Mouse (Mus musculus) neural tube, embryonic 11.5 days (tissue): ENCODE data around the gene Mipep. TPM values are rescaled to one million over a fixed set of nuclear protein-coding genes. Genes with fewer than 3 reads are reported as not detected.

Experiments
- ATAC-seq: fragments of 200-750 bp; cut with Nextera tagmentation; 2 replicates; pipeline ENCODE4 v1.8.0; 2017; ENCODE audit warnings: moderate number of reproducible peaks, mild to moderate bottlenecking, moderate TSS enrichment, moderate library complexity; ENCODE audit not compliant: insufficient read depth, low FRiP score, low TSS enrichment
- DNase-seq: peaks from one replicate; pipeline ENCODE4 v3.0.0-alpha.2; 2015; ENCODE audit warnings: low spot score
- H3K27ac ChIP-seq: fragments of 300-500 bp; sonication (generic); 2 replicates; pipeline ENCODE4 v1.5.1; 2014; ENCODE audit warnings: low read depth, mild to moderate bottlenecking, low read length
- H3K27me3 ChIP-seq: fragments of 300-500 bp; sonication (generic); 2 replicates; pipeline ENCODE4 v1.6.1; 2014; ENCODE audit warnings: mild to moderate bottlenecking, low read length, mixed read lengths; ENCODE audit not compliant: control insufficient read depth, insufficient read depth
- H3K36me3 ChIP-seq: fragments of 300-500 bp; sonication (generic); 2 replicates; pipeline ENCODE4 v1.6.1; 2014; ENCODE audit warnings: mild to moderate bottlenecking, low read length, moderate library complexity, mixed read lengths; ENCODE audit not compliant: control insufficient read depth, insufficient read depth
- H3K4me1 ChIP-seq: fragments of 300-500 bp; sonication (generic); 2 replicates; pipeline ENCODE4 v1.6.1; 2014; ENCODE audit warnings: low read length, mixed read lengths; ENCODE audit not compliant: control insufficient read depth, insufficient read depth
- H3K4me2 ChIP-seq: fragments of 300-500 bp; sonication (generic); 2 replicates; pipeline ENCODE4 v1.6.1; 2014; ENCODE audit warnings: low read depth, mild to moderate bottlenecking, moderate library complexity
- H3K4me3 ChIP-seq: fragments of 300-500 bp; sonication (generic); 2 replicates; pipeline ENCODE4 v1.5.1; 2014; ENCODE audit warnings: low read depth, low read length
- H3K9ac ChIP-seq: fragments of 300-500 bp; sonication (generic); 2 replicates; pipeline ENCODE4 v1.6.1; 2014; ENCODE audit warnings: mild to moderate bottlenecking, low read length
- H3K9me3 ChIP-seq: fragments of 300-500 bp; sonication (generic); 2 replicates; pipeline ENCODE4 v1.6.1; 2016; ENCODE audit warnings: low read length; ENCODE audit not compliant: control insufficient read depth
- WGBS: fragments of 180-500 bp; shearing (Covaris S2); extraction: QIAGEN DNeasy Blood & Tissue Kit; methylation state at CpG from one replicate; pipeline ENCODE4 v1.1.7; 2014; 5-methylcytosine and 5-hydroxymethylcytosine counted together
- polyA plus RNA-seq: library from polyadenylated mRNA; unstranded; fragments of >200 nt; fragmentation: Nextera tagmentation; extraction: Ambion mirVana; gene quantifications from 2 replicates; pipeline ENCODE4 v1.2.1, GENCODE M21; 2014

Gene Mipep
- polyA plus RNA-seq, 1 experiment from 2014 or later, result 25.9 TPM

DNA sequence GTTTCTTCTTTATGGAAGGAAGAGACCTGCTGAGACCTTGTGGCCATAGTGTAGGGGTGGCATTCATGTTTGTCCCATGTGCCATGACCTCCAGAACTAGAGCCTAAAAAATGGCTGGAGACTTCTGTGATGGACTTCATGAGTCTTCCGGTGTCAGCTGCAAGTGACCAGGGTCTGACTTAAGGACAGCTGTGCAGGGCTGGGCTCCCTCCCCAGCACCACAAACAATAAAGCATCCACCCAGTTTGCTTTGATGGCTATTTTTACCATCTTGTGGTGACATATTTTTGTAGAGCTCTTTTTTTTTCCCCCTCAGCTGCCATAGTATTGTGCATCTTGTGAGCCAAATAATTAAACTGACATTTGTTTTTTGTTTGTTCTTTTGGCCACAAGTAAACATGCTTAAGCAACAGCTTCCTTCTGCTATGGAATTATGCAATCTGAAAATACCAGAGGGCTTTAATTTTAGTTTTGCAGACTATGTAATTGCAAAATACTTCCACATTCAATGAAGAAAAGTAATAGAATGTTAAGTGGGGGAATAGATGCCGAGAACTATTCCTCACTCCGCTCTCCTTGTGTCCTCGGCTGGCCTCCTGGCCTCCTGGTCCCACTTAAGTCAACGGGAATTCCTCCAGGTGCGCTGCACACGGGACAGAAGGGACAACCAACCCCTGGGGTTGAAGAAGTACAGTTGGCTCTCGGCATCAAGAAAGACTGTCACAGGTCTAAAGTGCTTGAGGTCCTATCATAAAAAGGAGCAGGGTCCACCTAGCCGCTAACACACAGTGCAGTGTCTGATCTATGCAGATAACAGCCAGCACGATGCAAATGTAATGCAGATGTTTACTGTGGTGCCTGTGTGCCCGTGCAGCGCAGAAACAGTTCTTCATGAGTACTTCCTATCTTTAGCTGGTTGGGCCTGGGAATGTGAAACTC is 126.4 kb downstream of the Mipep start:
- no peak overlapping the region for H3K4me2 ChIP-seq
- no peaks in the 10 kb centered on the region for H3K36me3 ChIP-seq
- H3K27ac ChIP-seq, result no peak overlapping the region
- H3K9ac ChIP-seq, result no peak overlapping the region
- ATAC-seq (no peak), DNase-seq (no peak)
- H3K4me1 ChIP-seq, result peaks cover 7% of the 10 kb centered on the region; the same call in 1 of the 2 replicates
- no peak overlapping the region for H3K4me3 ChIP-seq
- H3K27me3 ChIP-seq, result no peaks in the 10 kb centered on the region
- H3K9me3 ChIP-seq, result no peaks in the 10 kb centered on the region
- 93% methylated on average over 12 of the region's 12 CpGs for WGBS

DNA sequence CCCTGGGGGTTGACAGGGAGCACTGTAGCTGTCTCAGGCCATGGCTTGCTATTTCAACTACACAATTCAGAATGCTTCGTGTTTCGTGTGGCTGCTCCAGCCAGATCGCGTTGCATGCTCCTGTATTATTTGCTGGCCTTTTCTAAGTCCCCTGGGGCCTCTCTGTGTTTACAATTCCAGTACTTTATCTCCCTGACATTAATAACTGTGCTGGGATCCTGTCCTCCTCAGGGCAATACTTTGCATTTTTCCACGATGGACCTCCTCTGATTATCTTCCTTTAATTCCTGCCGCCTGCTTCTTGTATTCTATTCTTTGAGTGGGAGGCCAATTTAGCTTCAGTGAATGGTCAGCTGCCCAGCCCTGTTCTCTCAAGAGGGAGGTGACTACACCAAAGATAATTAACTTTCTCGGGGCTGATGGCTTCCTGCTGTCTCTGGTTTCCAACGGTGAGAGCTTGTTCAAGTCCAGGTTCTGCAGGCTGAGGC is 128.7 kb downstream of the Mipep start:
- Histone ChIP-seq H3K4me3 (no peak overlapping the region), H3K27ac (no peak overlapping the region), H3K4me2 (no peak overlapping the region), H3K9me3 (no peaks in the 10 kb centered on the region), H3K9ac (no peak overlapping the region), H3K4me1 (peaks cover 7% of the 10 kb centered on the region; the same call in 1 of the 2 replicates), H3K27me3 (no peaks in the 10 kb centered on the region), H3K36me3 (no peaks in the 10 kb centered on the region)
- 28% methylated on average over 8 of the region's 8 CpGs for WGBS
- ATAC-seq (no peak), DNase-seq (no peak)

DNA sequence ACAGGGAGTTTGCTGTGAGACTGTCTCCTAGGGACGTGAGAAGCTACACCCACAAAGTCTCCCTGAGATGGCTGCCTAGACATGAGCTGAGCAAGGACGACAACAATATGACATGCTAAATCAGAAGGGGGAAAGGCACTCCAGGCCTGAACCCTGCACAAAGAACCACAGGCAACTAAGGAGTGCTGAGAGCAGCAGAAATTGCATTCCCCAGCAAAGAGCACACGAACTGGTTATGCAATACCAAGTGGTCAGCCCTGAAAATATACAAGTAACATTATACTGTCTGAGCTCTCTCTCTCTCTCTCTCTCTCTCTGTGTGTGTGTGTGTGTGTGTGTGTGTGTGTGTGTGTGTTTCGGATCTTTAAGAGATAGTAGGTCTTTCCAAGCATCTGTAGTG is 132.3 kb downstream of the Mipep start:
- Histone ChIP-seq H3K4me1 (peaks cover 7% of the 10 kb centered on the region; the same call in 1 of the 2 replicates), H3K27me3 (no peaks in the 10 kb centered on the region), H3K36me3 (no peaks in the 10 kb centered on the region), H3K4me2 (no peak overlapping the region), H3K4me3 (no peak overlapping the region), H3K27ac (no peak overlapping the region), H3K9ac (no peak overlapping the region), H3K9me3 (no peaks in the 10 kb centered on the region)
- ATAC-seq (no peak), DNase-seq (no peak)
- 75% methylated on average over 4 of the region's 4 CpGs for WGBS

DNA sequence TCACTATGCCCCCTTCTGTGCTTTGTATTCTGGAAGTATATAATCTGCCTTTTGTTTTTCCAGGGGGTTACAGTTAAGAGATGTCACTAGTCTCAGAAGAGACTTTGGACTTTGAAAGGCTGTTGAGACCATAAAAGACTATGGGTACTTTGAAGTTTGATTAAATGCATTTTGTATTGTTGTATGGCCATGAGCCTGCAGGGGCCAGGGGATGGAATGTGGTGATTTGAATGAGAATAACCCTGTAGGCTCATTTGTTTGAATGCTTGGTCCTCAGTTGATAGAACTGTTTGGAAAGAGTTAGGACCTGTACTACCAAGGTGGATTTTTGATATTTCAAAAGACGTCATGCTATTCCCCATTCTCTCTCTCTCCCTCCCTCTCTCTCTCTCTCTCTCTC is 141.6 kb downstream of the Mipep start:
- Histone ChIP-seq H3K4me2 (no peak overlapping the region), H3K27ac (no peak overlapping the region), H3K9ac (no peak overlapping the region), H3K4me3 (no peak overlapping the region), H3K27me3 (no peaks in the 10 kb centered on the region), H3K9me3 (no peaks in the 10 kb centered on the region), H3K36me3 (no peaks in the 10 kb centered on the region), H3K4me1 (peaks cover 4% of the 10 kb centered on the region; the same call in 1 of the 2 replicates)
- ATAC-seq, result no peak
- DNase-seq, result no peak
- WGBS, result 47% methylated on average over 1 of the region's 1 CpGs

DNA sequence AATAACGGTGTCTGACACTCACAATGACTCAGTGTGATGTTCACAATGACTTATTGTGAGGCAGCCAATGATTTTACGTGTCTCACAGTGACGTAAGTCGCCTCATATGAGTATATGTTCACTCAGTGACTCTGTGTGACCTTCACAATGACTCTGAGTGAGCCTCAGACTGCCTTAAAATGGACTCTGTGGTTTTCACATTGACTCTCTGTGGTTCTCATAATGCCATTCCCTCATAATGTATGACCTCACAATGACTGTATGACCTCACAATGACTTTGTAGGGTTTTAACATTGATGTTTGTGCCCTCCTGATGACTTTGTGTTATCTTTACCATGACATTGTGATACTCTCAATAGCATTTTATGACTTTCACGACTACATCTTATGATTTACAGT is 151.3 kb downstream of the Mipep start:
- ATAC-seq (no peak), DNase-seq (no peak)
- 82% methylated on average over 5 of the region's 5 CpGs for WGBS
- no peaks in the 10 kb centered on the region for H3K36me3 ChIP-seq
- no peak overlapping the region for H3K27ac ChIP-seq
- no peaks in the 10 kb centered on the region for H3K27me3 ChIP-seq
- H3K9me3 ChIP-seq, result no peaks in the 10 kb centered on the region
- H3K4me2 ChIP-seq, result no peak overlapping the region
- no peaks in the 10 kb centered on the region for H3K4me1 ChIP-seq
- H3K9ac ChIP-seq, result no peak overlapping the region
- H3K4me3 ChIP-seq, result no peak overlapping the region

DNA sequence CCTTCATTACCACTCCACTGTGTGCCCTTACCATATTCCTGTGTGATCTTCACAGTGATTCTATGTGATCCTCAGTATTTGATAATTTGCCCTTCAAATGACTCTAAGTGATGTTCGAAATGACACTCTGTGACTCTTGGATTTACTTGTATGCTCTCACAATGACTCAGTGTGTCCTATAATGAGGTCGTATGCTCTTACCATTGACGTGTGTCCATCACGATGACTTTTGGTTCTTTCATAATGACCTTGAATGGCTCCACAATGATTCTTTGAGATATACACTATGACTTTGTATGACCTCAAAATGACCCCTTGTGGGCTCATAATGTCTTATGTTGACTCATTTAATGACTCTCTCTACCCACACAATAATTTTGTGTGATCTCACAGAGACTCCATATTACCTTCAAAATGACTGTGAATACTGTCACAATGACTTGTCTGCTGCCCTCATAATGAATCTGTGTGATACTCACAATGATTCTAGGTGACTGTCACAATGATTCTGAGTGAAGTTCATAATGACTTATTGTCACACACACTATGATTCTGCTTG is 153.2 kb downstream of the Mipep start:
- no peak for ATAC-seq
- Histone ChIP-seq H3K36me3 (no peaks in the 10 kb centered on the region), H3K4me3 (no peak overlapping the region), H3K9ac (no peak overlapping the region), H3K27ac (no peak overlapping the region), H3K9me3 (no peaks in the 10 kb centered on the region), H3K4me1 (no peaks in the 10 kb centered on the region), H3K4me2 (no peak overlapping the region), H3K27me3 (no peaks in the 10 kb centered on the region)
- WGBS, result 94% methylated on average over 4 of the region's 4 CpGs
- DNase-seq, result no peak

Other genes with a start within 250 kb of the Mipep start
- 56.2 and 64.9 TPM in 2 replicates for gene Spata13, start 150.6 kb upstream of the Mipep start, polyA plus RNA-seq
- gene C1qtnf9, start 16.4 kb upstream of the Mipep start, polyA plus RNA-seq, result not detected in 2 replicates